Mouse (Mus musculus): Measurements from ENCODE around the gene Gna11. TPM values are rescaled to one million over a fixed set of nuclear protein-coding genes. Genes with fewer than 3 reads are reported as not detected.

Gene Gna11
- polyA plus RNA-seq, 1 experiment from 2014 or later = 101 TPM

GRCm38 (mm10) chr10:81505016-81505664 is 39.9 kb downstream of the Gna11 start:
- Histone ChIP-seq H3K27ac (ENCODE audit: low read length) (no peak overlapping the region), H3K4me3 (replicated peaks; ENCODE audit: low read length) (no peak overlapping the region), H3K4me2 (ENCODE audit: low read depth, low read length) (no peak overlapping the region), H3K27me3 (ENCODE audit: control insufficient read depth, insufficient read depth, low read length) (peaks cover 6% of the 10 kb centered on the region; the same call in 1 of the 2 replicates), H3K9me3 (replicated peaks; ENCODE audit: control insufficient read depth, low read length) (no peaks in the 10 kb centered on the region), H3K4me1 (ENCODE audit: control insufficient read depth, insufficient read depth, low read length) (0 out of 2 replicates have a peak, but pooled peaks cover 6% of the 10 kb centered on the region), H3K36me3 (ENCODE audit: control insufficient read depth, insufficient read depth, low read length) (no peaks in the 10 kb centered on the region), H3K9ac (ENCODE audit: low read length) (no peak overlapping the region)
- ATAC-seq (ENCODE audit: insufficient read depth, low FRiP score) = no peak
- WGBS = 71% methylated on average over 15 of the region's 15 CpGs

- peaks cover 6% of the 10 kb centered on the region; the same call in 1 of the 2 replicates for H3K27me3 ChIP-seq (ENCODE audit: control insufficient read depth, insufficient read depth, low read length)
- peak overlapping the region; percentile 48; the same call in 1 of the 2 replicates for H3K9ac ChIP-seq (ENCODE audit: low read length)
- no peak overlapping the region for H3K27ac ChIP-seq (ENCODE audit: low read length)
- no peaks in the 10 kb centered on the region for H3K9me3 ChIP-seq (replicated peaks; ENCODE audit: control insufficient read depth, low read length)
- 0 out of 2 replicates have a peak, but pooled peaks cover 6% of the 10 kb centered on the region for H3K4me1 ChIP-seq (ENCODE audit: control insufficient read depth, insufficient read depth, low read length)
- ATAC-seq (ENCODE audit: insufficient read depth, low FRiP score) = peak; percentile 19; the same call in 1 of the 2 replicates
- H3K4me3 ChIP-seq (replicated peaks; ENCODE audit: low read length) = peak overlapping the region; percentile 34
- 9% methylated on average over 36 of the region's 36 CpGs for WGBS
- peak overlapping the region; percentile 56 for H3K4me2 ChIP-seq (ENCODE audit: low read depth, low read length)
- no peaks in the 10 kb centered on the region for H3K36me3 ChIP-seq (ENCODE audit: control insufficient read depth, insufficient read depth, low read length)
Measured at GRCm38 (mm10) chr10:81502658-81503057, 42.3 kb downstream of the Gna11 start.

GRCm38 (mm10) chr10:81501863-81502262 is 43.1 kb downstream of the Gna11 start:
- Histone ChIP-seq H3K27me3 (ENCODE audit: control insufficient read depth, insufficient read depth, low read length) (peaks cover 6% of the 10 kb centered on the region; the same call in 1 of the 2 replicates), H3K4me1 (ENCODE audit: control insufficient read depth, insufficient read depth, low read length) (0 out of 2 replicates have a peak, but pooled peaks cover 6% of the 10 kb centered on the region), H3K27ac (ENCODE audit: low read length) (no peak overlapping the region), H3K4me2 (ENCODE audit: low read depth, low read length) (no peak overlapping the region), H3K36me3 (ENCODE audit: control insufficient read depth, insufficient read depth, low read length) (no peaks in the 10 kb centered on the region), H3K9ac (ENCODE audit: low read length) (no peak overlapping the region), H3K9me3 (replicated peaks; ENCODE audit: control insufficient read depth, low read length) (no peaks in the 10 kb centered on the region), H3K4me3 (replicated peaks; ENCODE audit: low read length) (no peak overlapping the region)
- ATAC-seq (ENCODE audit: insufficient read depth, low FRiP score) = no peak
- WGBS = 79% methylated on average over 5 of the region's 5 CpGs

GRCm38 (mm10) chr10:81500032-81500431 is 45.0 kb downstream of the Gna11 start, which contains the start of gene S1pr4:
Gene S1pr4, minus strand, starts transcription at chr10:81500132.
- WGBS = 71% methylated on average over 3 of the region's 3 CpGs
- peaks cover 11% of the 10 kb centered on the region for H3K4me1 ChIP-seq (ENCODE audit: control insufficient read depth, insufficient read depth, low read length)
- no peaks in the 10 kb centered on the region for H3K9me3 ChIP-seq (replicated peaks; ENCODE audit: control insufficient read depth, low read length)
- no peak within 1 kb of the TSS for H3K27ac ChIP-seq (ENCODE audit: low read length)
- ATAC-seq (ENCODE audit: insufficient read depth, low FRiP score) = no peak
- H3K4me3 ChIP-seq (replicated peaks; ENCODE audit: low read length) = no peak within 1 kb of the TSS
- peak within 1 kb of the TSS; percentile 42 for H3K9ac ChIP-seq (ENCODE audit: low read length)
- peaks cover 6% of the 10 kb centered on the region; the same call in 1 of the 2 replicates for H3K27me3 ChIP-seq (ENCODE audit: control insufficient read depth, insufficient read depth, low read length)
- H3K4me2 ChIP-seq (ENCODE audit: low read depth, low read length) = no peak within 1 kb of the TSS
- no peaks in the 10 kb centered on the region for H3K36me3 ChIP-seq (ENCODE audit: control insufficient read depth, insufficient read depth, low read length)

GRCm38 (mm10) chr10:81499250-81499901 is 45.6 kb downstream of the Gna11 start:
- H3K36me3 ChIP-seq (ENCODE audit: control insufficient read depth, insufficient read depth, low read length) = no peaks in the 10 kb centered on the region
- H3K27me3 ChIP-seq (ENCODE audit: control insufficient read depth, insufficient read depth, low read length) = peaks cover 6% of the 10 kb centered on the region; the same call in 1 of the 2 replicates
- ATAC-seq (ENCODE audit: insufficient read depth, low FRiP score) = no peak
- H3K9me3 ChIP-seq (replicated peaks; ENCODE audit: control insufficient read depth, low read length) = no peaks in the 10 kb centered on the region
- no peak overlapping the region for H3K4me3 ChIP-seq (replicated peaks; ENCODE audit: low read length)
- H3K4me1 ChIP-seq (ENCODE audit: control insufficient read depth, insufficient read depth, low read length) = peaks cover 18% of the 10 kb centered on the region
- H3K4me2 ChIP-seq (ENCODE audit: low read depth, low read length) = no peak overlapping the region
- no peak overlapping the region for H3K27ac ChIP-seq (ENCODE audit: low read length)
- WGBS = 68% methylated on average over 23 of the region's 23 CpGs
- H3K9ac ChIP-seq (ENCODE audit: low read length) = peak overlapping the region; percentile 42

- peaks cover 6% of the 10 kb centered on the region; the same call in 1 of the 2 replicates for H3K27me3 ChIP-seq (ENCODE audit: control insufficient read depth, insufficient read depth, low read length)
- H3K27ac ChIP-seq (ENCODE audit: low read length) = no peak overlapping the region
- H3K4me2 ChIP-seq (ENCODE audit: low read depth, low read length) = no peak overlapping the region
- H3K4me1 ChIP-seq (ENCODE audit: control insufficient read depth, insufficient read depth, low read length) = peaks cover 23% of the 10 kb centered on the region
- no peaks in the 10 kb centered on the region for H3K36me3 ChIP-seq (ENCODE audit: control insufficient read depth, insufficient read depth, low read length)
- H3K4me3 ChIP-seq (replicated peaks; ENCODE audit: low read length) = no peak overlapping the region
- peak overlapping the region; percentile 42 for H3K9ac ChIP-seq (ENCODE audit: low read length)
- no peak for ATAC-seq (ENCODE audit: insufficient read depth, low FRiP score)
- 81% methylated on average over 38 of the region's 38 CpGs for WGBS
- no peaks in the 10 kb centered on the region for H3K9me3 ChIP-seq (replicated peaks; ENCODE audit: control insufficient read depth, low read length)
Measured at GRCm38 (mm10) chr10:81498316-81499249, 46.4 kb downstream of the Gna11 start.

GRCm38 (mm10) chr10:81497401-81498270 is 47.4 kb downstream of the Gna11 start:
- Histone ChIP-seq H3K4me2 (ENCODE audit: low read depth, low read length) (0 out of 2 replicates have a peak overlapping the region, but pooled peaks have one; percentile 53), H3K4me3 (replicated peaks; ENCODE audit: low read length) (no peak overlapping the region; the same call in 1 of the 2 replicates), H3K27me3 (ENCODE audit: control insufficient read depth, insufficient read depth, low read length) (no peaks in the 10 kb centered on the region), H3K4me1 (ENCODE audit: control insufficient read depth, insufficient read depth, low read length) (peaks cover 20% of the 10 kb centered on the region), H3K36me3 (ENCODE audit: control insufficient read depth, insufficient read depth, low read length) (peaks cover 5% of the 10 kb centered on the region), H3K9me3 (replicated peaks; ENCODE audit: control insufficient read depth, low read length) (no peaks in the 10 kb centered on the region), H3K9ac (ENCODE audit: low read length) (no peak overlapping the region), H3K27ac (ENCODE audit: low read length) (no peak overlapping the region)
- no peak for ATAC-seq (ENCODE audit: insufficient read depth, low FRiP score)
- 77% methylated on average over 17 of the region's 17 CpGs for WGBS

- H3K4me1 ChIP-seq (ENCODE audit: control insufficient read depth, insufficient read depth, low read length) = peaks cover 17% of the 10 kb centered on the region
- H3K27me3 ChIP-seq (ENCODE audit: control insufficient read depth, insufficient read depth, low read length) = no peaks in the 10 kb centered on the region
- H3K9ac ChIP-seq (ENCODE audit: low read length) = peak overlapping the region; percentile 64; the same call in 1 of the 2 replicates
- H3K4me3 ChIP-seq (replicated peaks; ENCODE audit: low read length) = peak overlapping the region; percentile 88
- H3K27ac ChIP-seq (ENCODE audit: low read length) = no peak overlapping the region
- H3K36me3 ChIP-seq (ENCODE audit: control insufficient read depth, insufficient read depth, low read length) = peaks cover 11% of the 10 kb centered on the region
- ATAC-seq (ENCODE audit: insufficient read depth, low FRiP score) = no peak
- 26% methylated on average over 4 of the region's 4 CpGs for WGBS
- peak overlapping the region; percentile 53 for H3K4me2 ChIP-seq (ENCODE audit: low read depth, low read length)
- H3K9me3 ChIP-seq (replicated peaks; ENCODE audit: control insufficient read depth, low read length) = no peaks in the 10 kb centered on the region
Measured at GRCm38 (mm10) chr10:81496969-81497368, 48.0 kb downstream of the Gna11 start.
